Mouse (Mus musculus) 416B (cell line): ENCODE measurements at regions not wholly inside any gene's neighbourhood (a gene's known extent, or its start where the extent isn't known, plus 50 kb on each side); places are given as distances from the start of the nearest gene placed in this dataset.

Experiments used
- DNase-seq: peaks from one replicate; pipeline ENCODE4 v3.0.0; 2011; ENCODE audit warnings: low read depth

- no peak for DNase-seq
These were observed 124.7 kb upstream of the Defb41 start for GRCm38 (mm10) chr1:18389591-18389990.

GRCm38 (mm10) chr1:18384079-18384478, 119.1 kb upstream of the Defb41 start:
- DNase-seq = no peak

- DNase-seq = peak; percentile 48
These were observed 95.2 kb upstream of the Defb41 start for GRCm38 (mm10) chr1:18359951-18360731.

- no peak for DNase-seq
These were observed 73.9 kb upstream of the Defb41 start for GRCm38 (mm10) chr1:18338871-18339270.
